Mouse (Mus musculus) hematopoietic stem cell, adult 5-6 weeks (primary cell): Measurements from ENCODE around the gene Appbp2. TPM values are rescaled to one million over a fixed set of nuclear protein-coding genes. Genes with fewer than 3 reads are reported as not detected.
A peak's percentile ranks its signal among the peaks of the same experiment; 100 is the strongest.

ENCODE experiments used
- ATAC-seq, 2 experiments: fragments of 125-278 bp in 1 of 2; replicated peaks in 1 of 2; 2 replicates each; pipeline ENCODE4 v1.8.0; 2016 to 2017; ENCODE audit warnings: inconsistent platforms in 2 of 2, mild to moderate bottlenecking in 2 of 2, moderate number of reproducible peaks in 2 of 2, low read depth in 1 of 2, moderate TSS enrichment in 1 of 2; ENCODE audit not compliant: low FRiP score in 2 of 2, poor library complexity in 2 of 2, severe bottlenecking in 2 of 2, insufficient read depth in 1 of 2, low TSS enrichment in 1 of 2
- total RNA-seq: library from RNA; stranded (forward); fragments of 172-1452, 232-1000 nt; gene quantifications from 2 replicates; pipeline ENCODE4 v1.2.3, GENCODE M21; 2017

The Appbp2 gene
- total RNA-seq, 1 experiment from 2014 or later, result 43.1 TPM

DNA sequence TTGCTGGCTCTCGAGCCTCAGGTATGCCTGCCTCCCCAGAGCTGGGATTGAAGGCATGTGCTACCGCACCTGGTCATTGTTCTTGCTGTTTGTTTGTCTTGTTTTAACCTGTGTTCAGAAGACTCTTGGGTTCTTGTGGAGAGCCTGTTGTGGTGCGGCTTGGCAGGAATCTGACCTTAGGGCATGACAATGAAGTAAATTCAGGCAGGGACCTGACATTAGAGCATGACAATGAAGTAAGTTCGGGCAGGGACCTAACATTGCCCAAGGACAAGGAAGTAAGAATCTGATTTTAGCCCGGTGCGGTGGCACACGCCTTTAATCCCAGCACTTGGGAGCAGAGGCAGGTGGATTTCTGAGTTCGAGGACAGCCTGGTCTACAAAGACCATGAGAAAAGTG is 6.3 kb upstream of the Appbp2 start:
- no peak for ATAC-seq

GRCm38 (mm10) chr11:85240211-85240610 is 5.3 kb upstream of the Appbp2 start:
- ATAC-seq, result no peak

DNA sequence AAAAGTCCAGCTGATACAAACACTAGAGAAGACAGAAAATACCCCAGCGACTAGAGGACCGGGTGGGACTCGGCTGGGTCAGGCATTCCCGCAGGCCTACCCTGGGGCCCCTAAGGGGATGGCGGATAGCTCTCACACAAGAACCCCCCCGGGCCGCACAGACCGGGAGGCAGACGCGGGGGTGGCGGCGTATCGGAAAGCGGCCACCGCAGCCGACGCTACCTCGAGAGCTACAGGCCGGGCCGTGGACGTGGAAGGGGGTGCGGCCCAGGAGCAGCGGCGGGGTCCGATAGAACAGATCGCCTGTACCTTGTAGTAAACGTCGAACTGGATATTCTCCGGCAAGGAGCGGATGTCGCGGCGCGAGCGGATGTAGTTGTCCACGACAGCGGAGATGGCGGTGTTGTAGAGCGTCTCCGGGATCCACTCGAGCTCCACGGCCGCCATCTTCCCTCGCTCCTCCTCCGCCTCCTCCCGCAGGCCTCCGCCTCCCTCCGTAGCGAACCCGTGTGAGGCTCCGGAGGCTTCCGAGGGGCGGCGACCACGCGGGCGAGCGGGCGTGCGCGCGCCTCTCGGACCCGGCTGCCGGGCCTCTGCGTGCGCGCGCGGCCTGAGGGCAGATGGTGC is 454 bp downstream of the Appbp2 start:
- peak; percentile 92 to 95 for ATAC-seq

DNA sequence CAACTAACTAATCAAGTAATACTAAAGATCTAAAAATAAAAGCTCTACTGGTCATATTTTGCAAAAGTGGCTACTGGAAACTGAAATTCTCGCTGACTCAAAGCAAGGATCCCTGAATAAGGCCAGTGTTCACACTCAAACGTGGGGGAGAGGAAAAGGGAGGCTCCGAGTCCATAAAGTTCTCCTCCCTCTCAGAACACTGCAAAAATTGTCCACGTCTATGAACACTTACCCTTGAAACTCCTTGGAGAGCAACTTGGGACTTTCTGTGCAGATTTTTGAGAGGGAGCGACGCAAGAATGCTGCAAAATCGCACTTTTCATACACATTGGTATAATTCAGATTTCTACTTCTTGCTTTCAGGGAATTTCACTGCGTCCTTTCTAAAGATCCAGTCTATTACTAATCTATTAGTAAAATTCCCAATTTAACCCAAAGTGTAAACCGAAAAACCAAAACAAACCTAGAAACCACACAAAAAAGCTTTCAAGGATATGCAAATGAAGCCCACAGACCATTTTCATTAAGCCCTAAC is 1.2 kb downstream of the Appbp2 start:
- ATAC-seq, result no peak

DNA sequence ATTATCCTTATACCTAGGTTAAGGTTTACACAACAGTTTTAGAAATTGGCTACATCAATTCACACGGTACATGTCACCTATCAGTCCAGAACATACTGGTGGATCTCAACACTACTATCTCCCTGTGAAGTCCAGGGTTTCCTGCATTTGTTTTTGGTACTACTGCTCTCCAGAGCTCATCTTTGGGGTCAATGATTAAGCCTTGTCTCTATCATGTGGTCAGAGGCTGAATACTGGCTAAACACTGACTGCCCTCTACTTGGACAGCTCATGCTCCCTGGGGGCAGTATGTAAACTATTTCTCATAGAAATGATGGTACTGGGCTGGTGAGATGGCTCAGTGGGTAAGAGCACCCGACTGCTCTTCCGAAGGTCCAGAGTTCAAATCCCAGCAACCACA is 11.7 kb downstream of the Appbp2 start:
- no peak for ATAC-seq

DNA sequence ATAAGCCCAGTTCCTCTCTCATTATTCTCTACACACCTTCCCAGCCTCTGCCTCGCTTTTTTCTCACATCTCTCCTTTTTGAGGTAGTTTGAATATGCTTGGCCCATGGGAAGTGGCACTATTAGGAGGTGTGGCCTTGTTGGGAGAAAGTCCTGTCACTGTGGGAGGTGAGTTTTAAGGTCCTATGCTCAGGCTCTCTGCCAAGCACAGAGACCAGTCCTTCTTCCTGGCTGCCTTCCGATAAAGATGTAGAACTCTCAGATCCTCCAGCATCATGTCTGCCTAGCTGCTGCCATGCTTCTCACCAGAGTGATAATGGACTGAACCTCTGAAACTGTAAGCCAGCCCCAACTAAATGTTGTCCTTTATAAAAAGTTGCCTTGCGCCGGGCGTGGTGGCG is 12.4 kb downstream of the Appbp2 start:
- ATAC-seq, result no peak

DNA sequence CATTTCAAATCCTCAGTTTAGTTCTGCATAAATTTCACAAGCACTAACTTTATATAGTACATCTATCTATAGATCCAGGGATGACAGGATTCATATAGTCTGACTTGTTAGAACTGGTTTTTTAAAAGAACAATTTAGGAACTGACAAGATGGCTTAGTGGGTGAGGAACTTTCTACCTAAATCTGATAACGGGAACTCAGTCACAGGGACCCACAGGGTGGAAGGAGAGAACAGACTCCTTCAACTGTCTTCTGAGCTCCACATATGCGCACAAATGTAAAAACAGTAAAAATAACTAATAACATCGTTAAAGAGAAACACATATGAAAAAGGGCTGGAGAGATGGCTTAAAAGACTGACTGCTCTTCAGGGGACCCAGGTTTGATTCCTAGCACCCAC is 15.9 kb downstream of the Appbp2 start:
- ATAC-seq, result no peak

DNA sequence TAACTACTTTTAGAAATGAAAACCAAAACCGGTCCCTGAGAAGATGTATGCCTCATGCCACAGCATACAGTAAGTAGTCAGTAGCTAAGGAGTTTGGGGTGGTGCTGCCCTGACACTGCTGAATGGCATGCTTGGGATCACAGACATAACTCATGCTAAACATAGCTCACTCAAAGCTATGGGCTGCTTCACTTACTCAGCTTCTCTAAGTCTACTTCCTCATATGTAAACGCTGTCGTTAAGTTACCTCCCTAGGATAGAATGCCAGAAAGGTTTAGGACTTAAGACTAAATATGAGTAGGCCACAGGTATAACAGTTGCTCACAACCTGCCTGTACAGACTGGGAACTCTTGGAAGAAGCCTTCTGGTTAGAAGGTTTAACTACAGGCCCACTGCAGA is 20.3 kb downstream of the Appbp2 start:
- ATAC-seq, result no peak

DNA sequence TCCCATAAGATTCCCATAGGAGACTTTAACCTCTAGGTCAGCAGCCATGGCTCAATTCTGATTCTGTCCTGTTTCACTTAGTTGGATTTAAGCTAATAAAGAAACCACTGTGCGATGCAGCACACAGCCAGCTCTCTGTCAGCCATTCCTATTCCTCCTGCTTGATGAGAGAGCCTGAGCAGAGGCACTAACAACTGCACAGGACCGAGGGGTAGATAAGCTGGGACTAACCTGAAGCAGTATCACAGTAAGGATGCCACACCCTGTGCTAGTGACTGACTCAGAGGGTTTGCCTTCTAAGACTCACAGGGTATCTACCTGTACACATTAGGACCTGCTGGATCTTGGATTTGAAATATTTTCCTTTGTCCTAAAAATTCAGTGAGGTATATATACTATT is 21.7 kb downstream of the Appbp2 start:
- no peak for ATAC-seq

DNA sequence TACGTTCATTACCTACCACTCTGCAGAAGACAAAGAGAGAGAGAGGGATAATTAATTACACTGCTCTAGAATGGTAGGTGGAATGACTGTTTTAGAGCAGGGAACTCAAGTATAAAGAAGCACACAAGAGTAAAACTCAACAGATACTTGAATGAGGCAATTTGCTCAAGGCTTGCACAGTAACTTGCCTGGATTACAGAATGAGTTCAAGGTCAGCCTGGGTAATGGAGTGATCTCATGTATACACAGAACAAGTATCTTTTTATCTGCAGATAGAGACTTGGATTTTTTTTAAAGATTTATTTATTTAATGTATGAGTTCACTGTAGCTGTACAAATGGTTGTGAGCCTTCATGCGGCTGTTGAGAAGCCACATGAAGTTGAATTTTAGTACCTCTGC is 23.8 kb downstream of the Appbp2 start:
- no peak for ATAC-seq

DNA sequence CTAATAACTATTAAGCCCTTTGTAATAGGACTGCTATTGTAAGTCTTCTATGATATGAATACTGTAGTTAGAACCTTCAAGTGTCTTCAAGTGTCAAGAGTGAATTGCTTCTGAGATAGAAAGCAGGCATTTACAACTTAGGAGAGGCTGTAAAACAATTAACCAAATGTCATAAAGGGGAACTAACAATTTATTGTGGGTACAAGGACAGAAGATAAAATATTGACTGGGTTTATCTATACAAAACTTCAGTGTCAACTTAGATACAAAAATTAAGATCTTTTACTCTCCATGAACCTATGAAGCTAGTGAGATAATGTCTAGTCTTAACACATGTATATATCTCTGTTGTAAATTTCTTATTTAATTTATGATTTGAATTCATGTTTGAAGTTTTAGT is 28.7 kb downstream of the Appbp2 start:
- no peak for ATAC-seq

GRCm38 (mm10) chr11:85198906-85199305 is 36.0 kb downstream of the Appbp2 start:
- ATAC-seq, result no peak

GRCm38 (mm10) chr11:85196046-85196445 is 38.9 kb downstream of the Appbp2 start:
- no peak for ATAC-seq

DNA sequence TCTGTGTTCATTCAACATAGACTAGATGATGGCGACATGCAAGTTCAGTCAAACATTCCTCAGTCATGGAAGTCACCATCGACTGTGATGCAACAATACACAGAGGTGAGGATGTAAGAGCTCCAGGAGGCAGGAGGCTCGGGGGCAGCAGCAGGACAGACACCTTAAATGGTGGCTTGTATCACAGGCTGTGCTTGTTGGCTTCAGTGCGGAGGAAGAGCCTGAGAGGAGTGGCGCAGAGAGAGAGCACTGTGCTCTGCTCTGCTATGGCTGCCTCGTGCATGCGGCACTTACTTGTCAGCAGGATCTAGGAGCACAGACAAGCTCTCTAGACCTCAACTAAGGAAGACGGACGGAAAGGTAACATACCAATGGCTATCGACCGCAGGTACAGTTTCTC is 40.7 kb downstream of the Appbp2 start:
- ATAC-seq, result no peak

GRCm38 (mm10) chr11:85190741-85191140 is 44.2 kb downstream of the Appbp2 start:
- ATAC-seq, result no peak

DNA sequence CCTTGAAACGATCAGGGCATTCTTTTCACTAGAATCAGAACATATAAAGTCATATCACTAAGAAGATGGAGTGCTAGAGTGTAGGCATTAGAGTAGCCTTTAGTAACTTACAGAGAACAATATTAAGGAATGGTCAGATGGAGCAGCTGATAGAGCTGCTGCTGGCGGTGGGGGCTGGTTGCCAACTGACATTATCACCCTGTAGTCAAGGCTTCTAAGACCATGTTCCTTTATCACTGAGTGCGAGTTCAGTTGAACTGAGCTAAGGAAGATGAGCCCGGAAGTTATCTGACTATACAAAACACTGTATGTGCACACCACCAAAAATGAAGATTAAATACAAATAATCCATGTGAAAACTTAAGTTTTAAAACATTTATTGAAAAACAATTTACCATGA is 45.8 kb downstream of the Appbp2 start:
- ATAC-seq, result no peak

DNA sequence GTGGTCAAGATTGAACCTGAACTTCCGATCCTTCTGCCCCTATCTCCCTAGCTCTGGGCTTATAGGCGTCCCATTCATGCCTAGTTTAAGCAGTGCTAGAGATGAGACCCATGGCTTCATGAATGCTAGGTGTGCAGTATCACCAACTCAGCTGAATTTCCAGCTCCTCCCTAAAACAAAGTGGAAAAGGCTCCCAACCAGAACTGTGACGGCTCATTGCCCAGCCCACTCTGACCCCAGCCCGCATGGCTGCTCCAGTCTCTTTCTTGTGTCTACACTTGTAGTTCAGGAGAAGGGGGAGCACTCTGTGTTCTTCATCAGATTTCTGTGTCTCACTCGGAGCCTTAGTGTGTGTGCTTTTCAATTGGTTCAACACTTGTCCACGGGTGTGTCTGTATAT is 50.1 kb downstream of the Appbp2 start:
- no peak for ATAC-seq

DNA sequence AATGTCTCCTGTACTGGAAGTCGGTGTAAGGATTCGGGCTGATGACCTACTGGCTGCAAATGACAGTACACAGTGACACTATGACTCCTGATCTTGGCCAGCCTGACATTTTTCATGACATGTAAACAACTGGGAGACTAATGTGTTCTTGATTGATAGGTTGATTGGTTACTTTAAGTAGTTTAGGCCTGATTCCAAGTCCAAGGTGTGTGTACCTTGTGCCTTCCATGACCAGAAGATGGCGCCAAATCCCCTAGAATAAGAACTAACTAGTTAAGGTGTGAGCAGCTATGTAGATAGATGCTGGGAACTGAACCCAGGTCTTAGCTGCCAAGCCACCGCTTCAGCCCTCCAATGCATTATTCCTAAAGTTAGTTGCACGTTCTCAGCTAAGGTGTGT is 50.8 kb downstream of the Appbp2 start:
- ATAC-seq, result peak in 1 of 2 experiments; percentile 40; a peak in 1 of 4 replicates

DNA sequence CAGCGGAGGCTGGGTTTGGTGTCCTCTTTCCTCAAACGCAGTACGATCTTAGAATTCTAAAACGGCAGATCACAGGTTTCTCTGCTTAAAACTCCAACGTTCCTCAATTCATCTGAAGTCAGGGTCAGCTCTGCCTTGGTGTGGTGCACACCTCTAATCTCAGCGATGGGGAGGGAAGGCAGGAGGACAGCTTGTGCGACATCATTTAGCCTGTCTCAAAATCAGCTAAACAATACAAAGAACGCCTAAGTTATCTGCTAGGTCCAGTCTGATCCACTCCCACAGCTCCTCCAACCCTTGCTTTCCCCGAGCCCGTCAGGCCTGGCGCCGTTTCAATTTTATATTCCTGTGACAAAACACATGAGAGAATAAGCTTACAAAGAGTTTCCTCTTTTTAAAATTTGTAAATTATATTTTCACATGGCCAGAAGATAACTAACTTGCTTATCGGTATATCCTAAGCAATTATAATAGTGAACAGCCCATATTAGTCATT is 51.6 kb downstream of the Appbp2 start:
- ATAC-seq, result 0 out of 4 replicates have a peak, but pooled peaks of 1 of the 2 experiments have one; percentile 4
